Mouse (Mus musculus): ENCODE measurements around the gene Zbtb34.

Gene Zbtb34

DNA sequence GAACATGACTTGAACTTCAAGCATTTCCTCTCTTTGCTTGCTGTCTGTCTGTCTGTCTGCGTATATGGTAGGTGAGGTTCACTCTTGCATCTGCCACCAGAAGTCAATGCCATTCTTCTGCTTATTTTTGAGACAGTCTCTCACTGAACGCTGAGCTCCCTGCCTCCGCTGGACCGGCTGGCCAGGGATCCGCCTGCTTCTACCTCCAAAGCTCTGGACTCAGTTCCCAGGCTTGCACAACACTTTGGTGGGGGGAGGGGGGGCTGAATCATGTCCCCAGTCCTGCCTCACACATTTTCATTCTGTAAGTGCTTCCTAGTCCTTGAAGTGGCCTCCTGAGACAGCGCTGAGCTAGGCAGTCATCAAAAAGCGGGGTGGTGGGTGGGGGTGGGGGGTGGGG, 32.0 kb downstream of the Zbtb34 start:
- no peak for DNase-seq (ENCODE audit: low spot score)

DNA sequence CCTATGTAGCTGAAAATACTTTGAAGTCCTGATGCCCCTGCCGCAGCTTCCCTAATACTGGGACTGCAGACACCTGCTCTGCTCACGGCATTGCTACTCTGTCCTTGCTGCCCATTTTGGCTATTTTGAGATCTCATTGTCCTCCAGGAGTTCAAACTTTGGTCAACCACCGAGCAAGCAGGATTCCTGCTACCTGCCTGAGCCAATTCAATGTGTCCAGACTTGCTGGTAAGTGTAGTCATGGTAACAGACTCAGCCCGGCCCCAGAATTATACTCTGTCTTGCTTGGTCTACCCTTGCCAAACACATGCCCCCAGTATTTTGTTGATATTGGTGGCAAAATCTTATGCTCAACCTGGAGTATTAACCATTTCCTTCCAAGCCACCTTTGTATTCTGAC, 34.1 kb downstream of the Zbtb34 start:
- no peak for DNase-seq (ENCODE audit: low spot score)

DNA sequence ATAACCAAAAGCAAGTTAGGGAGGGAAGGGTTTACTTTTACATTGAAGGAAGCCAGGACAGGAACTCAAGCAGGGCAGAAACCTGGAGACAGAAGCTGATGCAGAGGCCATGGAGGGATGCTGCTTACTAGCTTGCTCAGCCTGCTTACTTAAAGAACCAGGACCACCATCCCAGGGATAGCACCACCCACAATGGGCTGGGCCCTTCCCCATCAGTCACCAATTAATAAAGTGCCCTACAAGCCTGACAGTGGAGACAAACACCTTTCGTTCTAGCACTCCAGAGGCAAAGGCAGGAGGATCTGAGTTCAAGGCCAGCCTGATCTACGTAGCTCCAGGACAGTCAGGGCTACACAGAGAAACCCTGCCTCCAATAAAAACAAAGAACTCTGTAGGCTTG, 36.1 kb downstream of the Zbtb34 start:
- DNase-seq (ENCODE audit: low spot score), result no peak

DNA sequence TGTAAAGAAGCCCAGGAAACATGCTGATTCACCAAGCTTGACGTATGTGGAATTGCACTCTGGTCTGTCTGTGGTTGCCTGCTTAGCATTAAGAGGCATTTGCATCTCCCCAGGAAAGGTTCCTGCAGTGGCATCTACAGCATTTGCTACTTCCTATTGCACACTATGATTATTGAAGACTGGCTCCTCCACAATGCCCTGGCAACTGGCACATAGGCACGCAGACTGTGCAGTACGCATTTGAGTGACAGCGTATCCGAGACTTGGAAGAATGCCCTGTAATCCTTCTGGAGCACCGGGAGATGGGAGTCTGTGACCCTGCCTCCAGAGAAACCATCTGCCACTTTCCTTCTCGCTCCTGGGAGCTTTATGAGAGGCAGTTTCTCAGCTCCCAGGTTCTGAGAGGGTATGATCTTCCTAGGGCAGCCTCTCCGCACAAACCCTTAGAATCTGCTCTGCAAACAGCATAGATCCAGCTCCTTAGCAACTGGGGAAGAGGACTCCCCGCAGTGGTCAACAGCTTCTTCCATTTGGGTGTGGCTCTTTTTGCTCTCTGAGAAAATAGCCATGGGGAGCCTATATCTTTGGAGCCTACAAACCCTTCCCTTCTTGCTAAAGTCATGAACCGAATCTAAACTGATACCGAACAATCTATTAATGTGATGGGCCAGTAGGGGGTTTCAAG, 37.0 kb downstream of the Zbtb34 start:
- DNase-seq (ENCODE audit: low spot score), result no peak

DNA sequence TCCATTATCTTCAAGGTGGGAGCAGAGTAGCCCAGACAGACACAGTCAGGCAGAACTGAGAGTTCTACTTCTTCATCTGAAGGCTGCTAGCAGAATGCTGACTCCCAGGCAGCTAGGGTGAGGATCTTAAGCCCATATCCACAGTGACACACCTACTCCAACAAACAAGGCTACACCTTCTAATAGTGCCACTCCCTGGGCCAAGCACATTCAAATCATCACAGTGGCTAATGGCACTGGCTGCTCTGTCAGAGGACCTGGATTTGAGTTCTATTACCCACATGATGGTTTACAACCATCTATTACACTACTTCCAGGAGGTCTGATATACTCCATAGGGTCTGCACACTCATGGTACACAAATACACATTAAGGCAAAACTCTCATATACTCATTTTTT, 38.1 kb downstream of the Zbtb34 start:
- no peak for DNase-seq (ENCODE audit: low spot score)

DNA sequence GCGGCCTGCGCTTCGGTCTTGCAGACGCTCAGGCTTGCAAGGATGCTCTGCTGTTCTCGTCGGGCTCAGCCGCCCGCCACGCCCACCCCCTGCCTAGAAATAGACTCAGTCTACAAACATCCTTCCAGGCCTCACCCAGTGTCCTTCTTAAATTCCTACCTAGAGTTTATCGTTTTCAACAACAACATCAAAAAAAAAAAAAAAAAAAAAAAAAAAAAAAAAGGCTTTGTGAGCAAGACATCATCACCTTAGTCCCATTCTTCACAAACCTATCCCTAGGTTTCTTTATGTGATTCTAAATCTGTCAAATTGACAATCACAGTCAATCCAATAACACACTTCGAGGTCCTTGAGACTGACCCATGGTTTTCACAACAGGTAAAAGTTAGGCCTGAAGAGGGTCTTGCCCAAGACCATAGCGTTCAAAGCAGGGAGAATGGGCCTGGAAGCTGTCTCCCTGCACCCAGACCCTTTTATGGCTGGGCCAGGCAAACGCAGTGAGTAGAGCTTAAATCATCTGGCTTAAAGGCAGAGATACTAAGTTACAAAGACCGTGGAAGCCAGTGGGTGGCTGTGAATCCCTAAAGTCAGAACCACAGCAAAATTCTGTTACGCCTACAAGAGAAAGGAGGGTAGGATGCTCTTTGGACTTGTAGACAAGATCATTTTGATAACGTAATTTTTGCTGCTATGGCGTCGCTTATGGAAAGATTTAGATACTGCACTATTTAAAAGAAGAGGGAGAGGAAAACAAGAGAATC, 59.3 kb downstream of the Zbtb34 start:
- DNase-seq (ENCODE audit: low spot score), result no peak

DNA sequence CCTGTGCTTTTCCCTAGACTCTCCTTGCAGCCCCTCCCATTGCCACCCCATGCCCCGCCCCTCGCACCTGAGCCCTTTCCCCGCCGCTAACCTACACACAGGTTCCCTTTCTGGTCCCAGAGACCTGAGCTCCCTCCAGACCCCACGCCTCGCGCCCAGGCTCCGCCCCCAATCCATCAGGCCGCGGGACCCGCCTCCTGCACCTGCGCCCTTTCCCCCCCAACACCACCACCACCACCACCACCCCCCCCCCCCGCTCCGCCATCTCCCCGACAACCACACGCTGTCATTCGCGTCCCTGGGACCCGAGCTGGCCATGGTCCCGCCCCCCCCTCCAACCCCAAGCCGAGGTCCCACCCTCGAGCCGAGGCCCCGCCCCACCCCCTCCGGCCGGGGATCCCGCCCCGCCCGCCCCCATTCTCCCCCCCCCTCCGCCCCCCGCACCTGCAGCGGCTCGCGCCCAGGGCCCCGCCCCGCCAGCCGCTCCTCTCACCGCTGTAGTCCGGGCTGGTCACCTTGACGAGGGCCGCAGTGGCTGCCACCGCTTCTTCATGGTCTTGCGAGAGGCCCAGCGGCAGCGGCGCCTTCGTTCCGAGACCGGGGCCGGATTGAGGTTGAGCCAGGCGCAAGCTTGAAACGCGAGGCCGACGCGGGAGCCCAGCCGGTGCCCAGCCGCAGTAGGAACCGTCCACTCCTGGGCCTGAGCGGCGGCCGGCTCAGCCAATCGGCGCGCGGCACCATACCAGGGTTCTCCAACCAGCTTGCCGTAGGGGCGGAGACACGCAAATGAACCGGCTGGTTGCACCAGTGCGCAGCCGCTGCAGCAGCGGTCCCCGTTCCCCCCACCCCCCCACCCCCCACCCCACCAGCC, 60.1 kb downstream of the Zbtb34 start, which contains the start of gene Ralgps1:
TSS of gene Ralgps1 (minus strand) at position 710 of the 871 bp plus-strand sequence.
- DNase-seq (ENCODE audit: low spot score), result peak; percentile 96

DNA sequence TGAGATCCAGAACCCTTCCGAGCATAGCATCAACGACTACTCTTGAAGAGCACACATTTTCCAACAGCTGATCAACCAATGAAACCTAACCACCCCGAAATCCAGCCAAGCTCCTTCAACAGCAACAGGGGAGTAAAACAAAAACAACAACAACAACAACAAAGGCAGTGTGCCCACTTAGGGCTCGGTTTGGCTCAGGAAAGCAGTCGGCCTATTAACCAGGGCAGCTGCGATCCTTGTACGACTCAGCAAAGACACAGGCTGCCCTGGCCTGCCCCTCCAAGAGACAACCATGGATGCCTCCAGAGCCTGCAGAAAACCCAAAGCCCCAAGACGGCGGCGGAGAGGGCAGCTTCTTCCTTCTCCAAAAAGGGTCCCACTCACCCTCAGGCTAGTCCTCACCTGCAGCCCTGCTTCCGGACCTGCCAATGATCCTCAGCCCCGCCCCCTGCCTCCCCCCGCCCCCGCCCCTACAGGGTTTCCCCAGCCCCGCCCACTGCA, 60.8 kb downstream of the Zbtb34 start:
- DNase-seq (ENCODE audit: low spot score), result no peak

DNA sequence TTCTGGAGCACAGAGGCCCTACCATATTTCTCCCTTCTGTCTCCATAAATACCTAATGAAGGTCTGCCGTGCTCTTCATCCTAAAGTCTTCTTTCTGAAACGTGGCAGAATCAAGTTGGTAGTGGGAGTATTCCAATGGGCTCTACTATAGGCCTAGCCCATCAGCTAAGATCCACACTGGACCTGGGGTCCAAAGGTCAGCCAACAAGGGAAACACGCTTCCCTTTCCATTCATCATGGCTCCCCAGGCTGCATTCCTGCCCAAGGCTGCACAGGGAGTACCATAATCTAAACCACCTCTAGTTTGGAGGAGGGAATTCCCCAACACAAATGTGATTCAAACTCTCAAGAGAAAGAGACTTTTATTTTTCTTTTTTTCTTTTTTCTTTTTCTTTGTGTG, 61.7 kb downstream of the Zbtb34 start:
- no peak for DNase-seq (ENCODE audit: low spot score)

DNA sequence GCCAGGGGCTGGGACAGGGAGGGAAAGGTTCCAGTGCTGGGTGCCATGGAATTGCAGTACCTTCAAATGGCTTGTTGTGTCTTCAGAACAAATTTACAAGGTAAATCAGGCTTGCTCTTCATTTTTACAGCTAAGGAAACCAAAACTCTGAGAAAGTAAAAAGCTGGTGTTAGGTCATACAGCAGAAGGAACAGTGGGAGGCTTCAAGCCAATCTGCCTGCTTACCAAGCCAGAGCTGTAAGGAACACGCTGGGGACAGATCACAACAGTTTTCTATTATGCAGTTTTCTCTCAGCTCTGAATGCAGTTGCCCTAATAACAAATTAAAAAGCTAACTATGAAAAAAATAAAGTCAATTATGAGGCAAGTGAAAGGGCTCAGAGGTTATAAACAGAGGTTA, 62.6 kb downstream of the Zbtb34 start:
- no peak for DNase-seq (ENCODE audit: low spot score)

DNA sequence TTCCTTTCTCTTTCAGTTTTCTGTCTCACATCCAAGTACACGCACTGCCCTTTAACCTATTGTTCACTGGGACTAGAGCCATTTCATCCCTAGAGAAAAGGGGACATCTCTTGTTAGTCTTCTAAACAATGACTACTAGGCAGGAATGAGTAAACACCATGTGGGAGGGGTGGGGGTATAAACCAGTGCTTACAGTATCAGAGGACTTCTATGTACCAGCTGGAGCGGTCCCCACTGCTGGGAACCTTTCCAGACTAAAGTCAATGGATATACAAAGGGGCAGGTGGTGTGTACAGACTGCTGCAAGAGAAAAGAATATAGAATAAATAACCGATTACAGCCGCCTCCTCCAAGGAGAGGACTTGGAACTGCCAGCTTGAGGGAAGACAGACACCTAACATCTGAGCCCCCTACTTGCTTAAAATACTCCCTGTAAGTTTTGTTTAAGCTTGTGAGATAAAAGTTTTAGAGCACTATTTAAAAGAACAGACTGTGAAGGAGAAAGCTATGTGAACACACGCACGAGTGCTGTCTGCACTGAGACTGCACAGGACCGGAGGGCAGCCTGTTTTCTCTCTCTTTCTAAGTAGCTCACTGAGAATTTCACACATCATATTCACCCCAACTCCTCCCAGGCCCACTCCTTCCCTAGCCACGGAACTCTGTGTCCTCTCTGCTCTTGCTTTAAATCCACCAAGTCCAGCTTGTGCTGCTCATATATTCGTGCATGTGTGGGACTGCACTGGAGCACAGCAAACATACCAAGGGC, 65.2 kb downstream of the Zbtb34 start:
- no peak for DNase-seq (ENCODE audit: low spot score)

DNA sequence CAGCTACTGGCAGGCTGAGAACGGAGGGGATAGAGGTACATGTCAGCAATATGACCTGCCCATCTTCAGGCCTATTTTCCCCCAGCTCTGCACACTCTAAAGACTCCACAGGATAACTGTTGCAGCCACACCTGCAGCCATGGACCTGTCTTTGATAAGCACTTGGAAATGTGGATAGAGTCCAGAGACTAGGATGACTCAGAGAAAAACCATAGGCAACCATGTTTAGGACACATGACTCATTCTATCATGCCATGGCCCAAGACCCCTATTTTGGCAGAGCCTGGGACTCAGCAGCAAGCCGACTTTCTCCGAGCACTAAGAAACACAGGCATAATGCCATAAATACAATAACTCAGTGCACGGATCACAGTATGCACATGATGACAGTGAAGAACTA, 66.5 kb downstream of the Zbtb34 start:
- DNase-seq (ENCODE audit: low spot score), result no peak

DNA sequence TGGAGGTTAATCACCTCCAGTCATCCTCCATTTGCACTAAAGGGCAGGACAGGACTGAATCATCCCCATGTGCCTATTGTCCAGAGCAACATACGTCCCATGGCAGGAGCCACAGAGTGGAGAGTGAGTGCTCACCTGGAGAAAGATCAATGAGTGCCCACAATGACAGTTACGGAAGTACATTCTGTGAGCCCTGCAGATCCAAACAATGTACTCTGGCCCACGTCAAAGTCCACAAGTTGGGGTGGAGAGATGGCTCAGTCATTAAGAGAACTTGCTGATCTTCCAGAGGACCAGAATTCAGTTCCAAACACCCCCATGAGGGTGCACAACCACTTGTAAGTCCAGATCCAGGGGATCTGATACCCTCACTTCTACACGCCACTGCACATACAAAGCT, 67.2 kb downstream of the Zbtb34 start:
- no peak for DNase-seq (ENCODE audit: low spot score)

DNA sequence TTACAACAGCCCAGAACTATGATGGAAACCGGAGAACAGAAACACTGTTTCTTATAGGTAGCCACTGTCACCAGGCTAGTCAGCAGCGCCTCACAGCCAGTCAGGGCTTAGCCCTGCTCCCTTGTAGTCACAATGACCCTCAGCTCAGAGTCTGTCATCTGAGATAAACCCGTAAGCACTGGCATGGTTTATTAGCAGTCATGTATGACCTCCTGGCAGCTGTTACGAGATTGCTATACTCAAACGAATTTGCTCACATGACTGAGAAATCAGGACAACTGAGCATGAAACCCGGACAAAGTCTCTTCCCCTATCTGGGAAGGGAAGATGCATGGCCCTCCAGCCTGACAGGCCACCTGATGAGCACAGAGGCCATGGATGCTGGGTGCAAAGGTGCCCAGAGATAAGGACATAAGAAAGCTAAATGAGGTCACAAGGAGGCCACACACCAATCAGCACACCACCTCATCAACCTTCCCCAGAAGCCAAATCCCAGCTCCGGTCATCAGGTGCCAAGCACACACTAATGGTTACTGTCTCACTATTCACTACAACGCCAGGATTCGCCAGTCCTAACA, 69.9 kb downstream of the Zbtb34 start:
- no peak for DNase-seq (ENCODE audit: low spot score)

DNA sequence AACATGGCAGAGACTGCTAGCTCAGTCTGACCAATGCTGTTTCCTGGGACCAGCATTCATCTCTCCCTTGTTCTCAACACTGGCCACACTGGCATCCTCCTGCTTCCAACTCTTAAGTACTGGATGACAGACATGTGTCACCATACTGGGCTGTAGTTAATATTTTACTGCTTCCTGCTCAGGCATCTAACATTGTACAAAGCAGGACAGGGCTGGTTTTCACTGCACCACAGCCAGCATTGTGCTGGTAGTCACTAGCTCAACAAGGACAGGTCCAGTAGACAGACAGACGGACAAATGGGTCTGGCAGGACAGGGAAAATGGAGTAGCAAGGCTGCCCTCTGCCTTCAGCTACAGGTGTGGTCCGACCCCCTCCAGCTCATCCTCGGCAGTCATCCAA, 70.6 kb downstream of the Zbtb34 start:
- DNase-seq (ENCODE audit: low spot score), result no peak

DNA sequence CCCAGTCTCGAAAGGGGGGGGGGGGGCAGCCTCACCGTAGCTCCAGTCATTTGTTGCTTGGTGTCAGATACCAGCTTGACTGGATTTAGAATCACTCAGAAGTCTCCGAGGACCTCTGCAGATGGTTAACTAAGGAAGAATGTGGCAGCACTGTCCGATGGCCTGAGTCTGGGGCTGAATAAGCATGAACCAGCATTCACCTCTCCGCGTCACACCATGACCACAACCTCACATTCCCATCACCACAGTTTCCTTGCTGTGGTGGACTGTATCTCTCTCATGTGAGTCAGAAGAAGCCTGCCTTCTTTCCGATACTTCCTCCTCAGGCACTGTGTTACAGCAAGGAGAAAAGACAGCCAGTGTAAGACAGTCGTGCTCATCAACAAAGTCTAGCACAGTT, 71.9 kb downstream of the Zbtb34 start:
- DNase-seq (ENCODE audit: low spot score), result no peak

DNA sequence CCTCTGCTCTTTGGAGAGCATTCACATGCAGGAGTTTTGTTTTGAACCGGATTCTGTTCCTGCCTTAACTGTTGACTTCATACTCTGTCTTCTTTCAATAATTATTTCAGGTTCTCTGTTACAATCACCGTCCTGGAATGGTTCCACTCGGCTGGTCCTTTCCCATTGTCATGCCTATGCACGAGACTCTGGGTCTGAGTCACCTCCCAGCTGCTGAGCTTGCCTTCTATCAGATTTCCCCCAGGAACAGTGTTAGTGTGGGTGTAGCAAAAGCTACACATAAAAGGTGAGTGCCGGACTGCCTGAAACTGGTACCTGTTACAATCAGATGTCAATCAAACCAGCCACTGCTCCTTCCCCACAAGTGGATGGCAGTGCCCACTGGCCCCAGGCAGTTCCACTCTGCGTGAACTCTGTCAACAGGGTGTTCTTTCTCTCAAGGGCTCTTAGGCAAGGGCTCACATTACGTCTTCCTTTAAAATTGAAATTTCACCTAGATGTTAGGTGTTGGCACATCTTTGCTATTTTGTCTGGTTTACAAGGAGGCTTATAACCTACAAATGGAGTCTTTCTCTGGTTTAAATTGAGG, 73.8 kb downstream of the Zbtb34 start:
- DNase-seq (ENCODE audit: low spot score), result no peak
